Mouse (Mus musculus) B cell, adult 2 months (primary cell): Measurements from ENCODE around the gene Acod1.

Source experiments
- DNase-seq, 2 experiments: peaks; one replicate each; pipeline ENCODE4 v3.0.0; 2022

Gene Acod1

DNA sequence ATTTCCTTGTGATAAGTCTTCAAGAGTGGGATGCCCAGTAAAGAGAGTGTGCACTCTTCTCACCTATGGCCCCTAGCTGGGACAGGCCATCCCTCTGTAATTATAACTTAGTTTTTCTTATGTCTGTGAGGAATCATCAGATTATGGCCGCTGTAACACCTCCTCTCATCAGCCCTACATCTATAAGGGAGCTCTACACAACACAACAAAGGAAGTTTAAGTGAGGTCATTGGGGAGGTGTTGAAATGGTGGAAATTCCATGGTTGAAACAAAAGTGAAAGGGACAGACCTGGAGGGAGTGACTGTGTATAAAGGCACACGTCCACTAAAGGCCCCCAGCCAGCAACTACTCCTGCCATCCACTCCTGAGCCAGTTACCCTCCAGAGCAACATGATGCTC lies at the start of gene Acod1:
Acod1 (plus strand) TSS at position 301 of the 400 bp plus-strand sequence.
- no peak for DNase-seq

DNA sequence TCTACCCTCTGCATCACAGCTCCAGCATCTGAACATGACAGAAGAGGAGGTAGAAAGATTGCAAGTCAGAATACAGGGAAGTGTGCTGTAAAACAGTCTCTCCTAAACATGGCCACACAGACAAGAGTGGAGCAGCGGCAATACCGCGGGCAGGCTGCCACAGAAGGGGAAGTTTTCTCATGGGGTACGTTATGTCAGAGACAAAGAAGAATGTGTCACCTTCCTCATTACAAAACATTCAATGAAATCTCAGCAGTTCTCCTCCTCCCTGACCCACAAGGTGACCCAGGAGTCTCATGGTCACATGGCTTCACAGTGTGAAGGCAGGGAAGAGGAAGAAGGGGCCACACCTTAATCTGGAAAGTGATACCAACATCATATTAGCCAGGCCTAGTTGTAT lies 39.0 kb upstream of the Acod1 start:
- DNase-seq: no peak

DNA sequence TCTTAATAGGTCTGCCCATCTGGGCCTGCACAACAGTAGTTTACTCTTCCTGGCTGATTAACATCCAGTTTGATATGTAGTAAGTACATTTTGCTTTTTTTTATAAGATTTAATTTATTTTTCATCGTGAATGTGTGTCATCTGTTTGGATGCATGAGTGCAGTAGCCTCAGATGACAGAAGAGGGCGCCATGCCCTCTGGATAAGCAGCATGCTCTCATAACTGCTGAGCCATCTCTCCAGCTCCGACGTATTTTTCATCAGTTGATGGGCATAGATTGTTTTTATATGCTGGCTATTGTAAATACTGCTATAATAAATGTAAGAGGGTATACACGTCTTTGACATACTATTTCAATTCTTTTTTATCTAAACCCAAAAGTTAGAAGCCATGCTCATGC lies 35.0 kb upstream of the Acod1 start:
- DNase-seq: peak; percentile 68 to 70

DNA sequence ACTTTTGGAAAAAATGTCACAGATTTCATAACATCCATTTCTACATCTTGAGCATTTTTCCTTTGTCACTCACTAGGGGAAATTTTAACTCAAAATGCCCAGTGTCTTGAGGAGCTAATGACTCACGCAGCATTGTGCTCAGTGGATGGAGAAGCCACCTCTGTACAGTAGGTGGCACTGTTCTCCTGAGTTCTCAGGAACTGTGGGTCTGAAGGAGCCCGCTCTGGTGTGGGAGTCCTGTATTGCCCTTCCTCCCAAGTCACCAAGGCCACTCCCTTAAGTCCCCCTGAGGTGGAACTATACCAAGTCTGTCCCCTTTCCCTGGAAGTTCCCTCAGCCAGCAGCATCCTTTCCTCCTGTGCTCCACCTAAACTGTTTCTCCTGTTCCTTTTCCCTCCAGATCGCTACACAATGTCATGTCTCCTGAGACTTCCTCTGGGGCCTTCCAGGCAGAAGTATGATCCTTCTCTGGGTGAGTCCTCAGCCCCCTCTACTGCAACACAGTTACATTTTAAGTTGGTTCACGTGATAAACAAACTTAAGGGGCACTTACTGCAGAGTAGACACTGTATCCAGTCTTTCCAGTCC lies 34.1 kb upstream of the Acod1 start:
- peak; percentile 72 to 75 for DNase-seq

DNA sequence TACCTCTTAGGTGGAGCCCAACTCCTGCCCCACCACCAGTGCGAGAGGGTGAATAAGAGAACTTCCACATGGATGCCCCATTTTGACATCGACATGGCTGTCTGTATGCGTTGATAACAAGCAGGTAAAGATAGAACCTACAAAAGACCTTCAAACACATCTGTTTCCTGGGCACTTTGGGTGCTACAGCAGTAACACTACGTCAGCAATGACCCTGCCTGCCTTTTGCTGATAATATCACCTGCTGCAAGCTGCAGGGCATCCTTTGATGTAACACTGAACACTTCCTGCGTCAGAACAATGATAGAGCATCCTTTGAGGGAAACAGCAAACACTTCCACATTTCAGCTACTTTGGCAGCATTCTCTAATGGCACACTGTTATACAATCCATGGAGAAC lies 29.8 kb upstream of the Acod1 start:
- DNase-seq: no peak

DNA sequence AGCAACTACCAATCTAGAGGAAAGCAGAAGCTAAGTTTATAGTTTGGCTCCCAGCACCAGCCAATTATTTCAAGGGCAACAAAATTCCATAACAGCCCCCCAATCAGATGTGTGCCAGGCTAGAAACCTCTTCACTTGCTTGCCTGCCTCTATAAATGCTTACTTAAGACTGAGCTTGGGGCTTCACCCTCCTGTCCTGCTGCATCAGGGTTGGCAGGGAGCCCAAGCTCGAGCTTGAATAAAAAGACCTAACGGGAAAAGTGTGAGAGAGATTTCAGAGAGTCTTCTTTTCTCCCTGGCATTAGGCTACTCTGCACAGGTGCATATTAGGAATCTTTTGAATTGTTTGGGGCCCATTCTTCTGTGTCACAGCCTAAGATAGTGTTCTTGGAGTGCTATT lies 26.7 kb upstream of the Acod1 start:
- no peak for DNase-seq

DNA sequence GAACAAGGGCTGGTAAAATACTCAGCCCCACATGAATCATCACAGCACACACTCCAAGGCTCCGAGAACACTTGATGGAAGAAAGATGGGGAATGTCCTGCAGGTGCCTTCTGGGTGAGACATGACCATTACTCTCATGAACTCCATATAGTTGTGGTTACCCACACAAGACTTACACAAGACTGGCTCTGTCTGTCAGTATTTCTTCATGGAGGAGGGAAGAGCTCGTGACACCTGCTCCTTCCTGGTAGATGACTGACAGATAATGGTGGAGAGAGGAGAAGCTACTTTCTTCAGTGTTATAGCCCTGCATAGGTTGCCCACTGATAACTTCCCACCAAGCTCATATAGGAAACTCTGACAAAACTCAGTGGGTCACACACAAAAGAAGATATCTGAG lies 17.6 kb upstream of the Acod1 start:
- no peak for DNase-seq

DNA sequence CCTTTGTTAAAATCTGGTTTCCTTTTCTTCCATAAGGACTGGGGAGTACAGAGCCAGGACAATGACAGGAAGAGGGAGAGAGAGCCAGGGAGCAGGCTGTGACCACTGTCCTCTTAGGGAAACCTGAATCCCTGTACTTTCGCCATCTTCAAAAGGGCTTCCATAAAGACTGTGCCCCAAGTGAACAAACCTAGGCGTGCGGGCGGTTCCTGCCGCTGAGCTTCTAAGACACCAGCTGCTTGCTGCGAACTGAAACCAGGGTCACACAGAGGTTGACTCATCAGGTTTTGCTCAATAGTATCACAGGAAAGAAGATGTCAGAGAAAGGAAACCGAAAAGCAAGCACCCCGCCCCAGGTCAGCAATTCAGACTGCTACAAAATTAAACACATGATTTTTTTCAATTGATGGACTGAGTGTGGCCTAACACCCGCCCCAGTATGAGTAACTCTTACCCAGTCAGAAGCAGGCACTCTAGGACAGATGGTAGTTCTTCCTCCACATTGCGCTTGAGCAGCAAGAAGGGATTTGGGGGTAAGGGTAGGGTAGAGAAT lies 13.4 kb upstream of the Acod1 start:
- DNase-seq: peak; percentile 54 to 59

DNA sequence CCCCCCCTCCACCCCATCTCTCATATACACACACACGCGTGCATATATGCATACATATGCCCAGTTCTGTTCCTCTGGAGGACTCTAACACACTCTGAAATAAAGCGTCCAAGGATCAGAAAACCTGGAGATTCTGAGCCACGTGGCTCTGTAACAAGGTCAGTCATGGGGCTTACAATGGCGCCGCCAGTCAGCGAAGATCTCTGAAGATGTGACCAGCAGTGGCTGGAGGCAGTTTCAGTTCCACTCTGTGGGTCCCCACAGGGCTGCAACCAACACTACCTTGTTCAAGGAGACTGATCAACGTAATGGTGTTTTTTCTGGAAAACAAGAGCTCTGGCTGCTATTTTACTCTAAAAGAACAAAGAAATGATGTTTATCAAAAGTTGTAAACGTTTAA lies 12.7 kb upstream of the Acod1 start:
- peak; percentile 43 to 48 for DNase-seq

DNA sequence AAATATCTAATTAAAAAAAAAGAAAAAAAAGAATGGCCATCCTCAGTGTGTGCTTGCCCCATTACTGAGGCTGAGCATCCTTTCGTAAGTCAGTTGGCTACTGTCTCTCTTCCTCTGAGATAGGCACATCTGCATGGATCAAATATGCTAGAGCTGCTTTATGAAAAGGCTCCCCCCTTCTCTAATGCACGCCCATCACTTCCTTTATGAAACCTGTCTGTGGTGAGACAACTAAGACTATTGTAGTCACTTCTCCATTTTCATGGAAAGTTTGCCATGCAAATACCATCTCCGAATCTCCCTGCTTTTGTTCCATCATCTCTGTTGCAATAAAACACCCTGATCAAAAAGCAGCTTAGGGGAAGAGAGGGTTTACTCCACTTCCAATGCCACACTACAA lies 9.8 kb upstream of the Acod1 start:
- peak; percentile 64 to 73 for DNase-seq

DNA sequence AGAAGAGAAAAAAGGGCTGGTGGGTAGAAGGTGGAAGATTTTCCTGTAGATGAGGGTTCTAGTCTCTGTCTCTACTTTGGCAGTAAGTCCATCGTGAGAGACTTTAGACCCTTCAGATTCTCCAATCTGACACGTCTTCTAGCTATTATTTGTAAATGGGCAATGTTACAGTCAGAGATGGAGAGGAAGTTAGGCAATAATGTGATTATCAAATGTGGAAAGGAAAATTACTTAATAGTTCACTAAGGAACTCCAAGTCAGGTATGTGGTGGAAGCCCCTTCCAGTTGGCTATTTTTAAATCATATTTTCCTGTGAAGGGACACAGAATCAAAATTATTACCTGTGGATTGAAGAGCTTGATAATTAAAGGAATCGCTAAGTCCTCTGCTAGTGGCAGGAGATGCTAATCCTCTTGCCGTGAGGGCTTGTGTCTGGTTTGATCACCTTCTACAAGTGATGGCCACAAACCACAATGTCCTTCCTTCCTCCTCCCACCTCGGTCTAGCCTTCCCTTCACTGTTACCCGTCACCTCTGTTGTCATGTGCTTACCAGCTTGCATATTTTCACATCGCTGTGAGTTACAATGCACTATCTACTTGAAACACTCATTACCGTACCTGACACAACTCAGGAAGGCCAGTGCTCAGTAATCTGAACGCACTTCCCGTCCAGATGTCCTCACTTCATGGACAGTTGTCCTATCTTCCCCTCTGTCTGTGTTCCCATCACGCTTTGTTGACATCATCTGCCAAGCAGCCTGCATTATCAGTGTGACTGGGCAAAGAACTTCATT lies 1.7 kb downstream of the Acod1 start:
- DNase-seq: no peak

DNA sequence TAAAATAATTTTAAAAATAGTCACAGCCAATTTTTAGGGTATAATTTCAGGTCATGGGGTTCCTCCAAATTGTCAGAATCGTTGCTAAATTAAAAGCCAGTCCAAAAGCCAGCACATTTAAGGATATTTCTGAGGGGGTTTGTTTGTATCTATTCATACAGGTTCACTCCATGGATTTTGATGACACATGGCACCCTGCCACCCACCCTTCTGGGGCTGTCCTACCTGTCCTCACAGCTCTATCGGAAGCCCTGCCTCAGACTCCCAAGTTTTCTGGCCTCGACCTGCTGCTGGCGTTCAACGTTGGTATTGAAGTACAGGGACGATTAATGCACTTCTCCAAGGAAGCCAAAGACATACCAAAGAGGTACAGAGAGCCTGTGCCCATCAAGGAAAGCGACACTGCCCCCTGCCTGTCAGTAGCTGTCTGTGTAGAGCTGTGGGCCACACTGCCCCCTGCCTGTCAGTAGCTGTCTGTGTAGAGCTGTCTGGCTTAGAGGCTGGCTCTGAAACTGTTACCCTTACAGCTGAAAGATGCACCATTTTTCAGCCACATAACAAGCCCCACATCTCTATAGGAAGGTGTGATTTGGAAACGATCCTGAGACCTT lies 4.5 kb downstream of the Acod1 start:
- DNase-seq: peak; percentile 93 to 94

DNA sequence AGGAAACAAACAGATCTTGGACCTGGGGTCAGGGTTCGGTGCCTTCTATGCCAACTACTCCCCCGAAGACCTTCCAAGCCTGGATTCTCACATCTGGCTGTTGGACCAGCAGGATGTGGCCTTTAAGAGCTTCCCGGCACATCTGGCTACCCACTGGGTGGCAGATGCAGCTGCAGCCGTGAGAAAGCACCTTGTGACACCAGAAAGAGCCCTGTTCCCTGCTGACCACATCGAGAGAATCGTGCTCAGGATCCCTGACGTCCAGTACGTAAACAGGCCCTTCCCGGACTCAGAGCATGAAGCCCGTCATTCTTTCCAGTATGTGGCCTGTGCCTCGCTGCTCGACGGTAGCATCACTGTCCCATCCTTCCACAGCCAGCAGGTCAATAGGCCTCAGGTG lies 8.0 kb downstream of the Acod1 start:
- no peak for DNase-seq

DNA sequence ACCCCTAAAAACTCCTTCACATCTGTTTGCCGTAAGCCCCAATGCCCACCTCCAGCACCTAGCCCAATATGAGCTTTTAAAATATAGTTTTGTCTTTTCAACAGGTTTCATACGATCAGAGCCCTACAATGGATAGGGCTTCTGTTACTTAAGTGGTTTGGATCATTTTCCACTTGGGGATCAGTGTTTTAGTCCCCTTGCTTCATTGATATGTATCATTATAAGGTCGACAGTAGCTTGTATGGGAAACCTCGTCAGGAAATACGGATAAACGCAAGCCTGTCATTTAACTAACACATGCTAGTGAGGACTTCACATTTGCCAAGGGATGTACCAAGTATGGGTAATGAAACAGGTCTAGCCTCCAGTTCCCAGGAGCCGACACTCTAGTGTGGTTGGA lies 9.8 kb downstream of the Acod1 start:
- no peak for DNase-seq

DNA sequence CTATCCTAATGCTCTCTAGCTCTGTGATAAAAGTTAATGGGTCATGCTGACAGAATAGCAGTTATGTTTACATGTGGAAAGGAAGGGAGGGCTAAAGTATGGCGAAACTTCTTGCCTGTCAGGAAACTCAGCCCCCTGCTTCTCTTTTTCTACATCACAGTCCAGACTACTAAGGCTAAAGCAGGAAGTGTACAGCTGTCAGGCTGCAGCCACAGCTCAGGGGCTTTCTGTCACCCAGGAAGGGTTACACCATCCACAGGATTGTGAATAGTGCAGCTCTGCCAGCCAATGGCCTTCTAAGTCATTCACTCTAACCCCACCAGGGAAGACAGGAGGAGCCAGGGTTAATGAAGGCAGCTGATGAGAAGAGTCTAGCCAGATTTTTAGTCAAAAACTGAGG lies 12.2 kb downstream of the Acod1 start:
- DNase-seq: no peak

DNA sequence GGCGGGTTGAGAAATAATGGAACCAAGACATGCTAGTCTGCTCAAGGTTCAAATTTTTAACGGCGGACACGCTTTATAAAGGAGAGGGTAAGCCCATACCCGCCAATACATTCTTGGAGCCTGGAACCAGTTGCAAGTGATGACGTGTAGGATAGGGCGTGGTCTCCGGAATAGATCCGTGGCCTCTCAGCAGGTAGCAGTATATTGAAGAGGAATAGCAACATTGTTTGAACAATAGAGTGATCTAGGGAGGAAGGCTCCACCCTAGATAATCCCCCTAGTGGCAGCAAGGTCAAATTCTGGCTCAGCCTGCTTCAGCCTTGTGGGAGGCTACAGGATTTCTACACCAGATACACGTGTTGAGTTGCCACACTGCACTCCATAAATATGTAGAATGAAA lies 12.7 kb downstream of the Acod1 start:
- no peak for DNase-seq

DNA sequence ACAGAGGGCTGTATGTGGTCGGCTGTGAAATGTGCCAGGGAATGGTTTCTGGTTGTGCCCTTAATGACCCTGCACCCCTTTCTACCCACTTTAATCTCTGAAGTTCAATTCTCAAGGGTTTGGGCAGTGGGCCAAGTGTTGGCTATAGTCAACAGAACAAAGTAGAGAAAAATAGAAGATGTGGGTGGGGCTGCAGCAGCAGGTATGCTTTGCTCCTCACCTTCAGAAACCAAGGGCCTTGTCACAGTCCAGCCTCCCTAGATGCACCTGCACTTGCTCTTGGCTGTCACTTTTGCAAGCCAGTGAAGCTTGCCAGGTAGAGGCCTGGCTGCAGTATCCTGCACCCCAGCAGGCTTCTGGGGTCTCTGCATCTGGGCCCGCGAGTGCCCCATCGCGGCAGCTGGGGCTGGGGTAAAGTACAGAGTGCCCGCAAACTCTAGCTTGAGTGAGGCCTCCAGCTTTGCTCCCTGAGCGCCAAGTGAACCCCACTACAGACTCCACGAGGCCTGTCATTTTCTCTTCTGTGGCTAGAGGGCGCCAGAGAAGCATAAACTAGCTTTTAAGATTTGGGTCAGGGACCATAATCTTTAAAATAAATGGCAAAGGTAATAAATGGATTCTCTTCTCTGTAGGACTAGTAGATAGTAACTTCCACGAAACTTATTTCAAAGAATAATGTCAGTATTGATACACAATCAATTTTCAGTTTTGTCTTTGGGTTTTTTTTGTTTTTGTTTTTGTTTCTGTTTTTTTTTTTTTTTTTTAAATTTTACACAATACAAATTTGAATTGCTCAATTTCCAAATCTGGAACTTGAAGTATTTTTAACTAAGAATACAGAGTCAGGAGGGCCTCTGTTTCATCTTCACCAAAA lies 18.8 kb downstream of the Acod1 start:
- peak; percentile 84 to 87 for DNase-seq

DNA sequence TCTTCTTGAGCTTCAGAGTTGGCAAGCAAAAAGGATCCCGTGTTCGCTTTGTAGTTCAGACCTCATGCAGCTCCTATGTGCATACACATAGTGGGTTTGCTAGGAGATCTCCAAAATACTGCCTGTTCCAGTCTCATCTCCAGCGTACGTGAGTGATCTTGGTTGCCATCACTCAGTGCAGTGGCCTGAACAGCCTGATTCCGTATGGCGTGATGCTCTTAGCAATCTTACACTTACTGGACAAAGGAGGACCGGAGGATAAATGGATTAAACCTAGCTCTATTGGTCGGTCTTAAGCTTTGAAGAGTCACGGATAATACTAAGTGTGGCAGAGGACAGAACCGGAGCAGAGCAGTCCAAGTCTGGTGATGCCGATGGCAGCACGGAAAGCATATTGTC lies 22.7 kb downstream of the Acod1 start:
- peak in 1 of 2 experiments; percentile 24 for DNase-seq

DNA sequence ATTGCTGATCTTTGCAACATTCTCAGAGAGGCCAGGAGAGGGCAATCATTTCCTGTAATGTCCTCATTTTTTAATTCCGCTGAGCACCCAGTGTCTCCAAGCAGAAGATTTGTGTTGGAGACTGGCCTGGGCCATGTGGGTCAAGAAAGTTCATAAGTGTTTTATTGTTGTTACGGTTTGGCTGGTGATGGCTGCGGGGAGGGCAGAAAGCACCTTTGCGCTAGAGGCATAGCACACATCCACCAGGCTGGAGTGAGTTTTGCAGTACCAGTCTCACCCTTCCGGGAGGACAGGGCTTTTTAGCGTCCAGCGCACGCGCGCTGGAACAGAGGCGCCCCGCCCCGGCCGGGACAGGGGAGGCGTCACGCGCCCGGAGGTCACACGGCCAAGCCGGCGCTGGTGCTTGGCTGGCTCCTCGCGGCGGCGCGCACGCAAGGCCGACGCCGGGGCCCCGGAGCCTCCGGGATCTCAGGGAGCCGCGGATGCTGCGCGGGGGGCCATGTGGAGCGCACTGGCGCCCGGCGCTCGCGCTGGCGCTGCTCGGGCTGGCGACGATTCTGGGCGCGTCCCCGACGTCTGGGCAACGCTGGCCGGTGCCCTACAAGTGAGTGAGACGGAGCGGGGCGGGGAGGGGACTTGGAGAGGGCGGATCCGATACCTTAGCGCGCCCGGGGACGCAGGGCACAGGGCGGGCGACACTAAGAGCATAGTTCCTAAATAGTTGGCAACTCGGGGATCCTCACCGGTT lies 23.3 kb downstream of the Acod1 start, which contains the start of gene Cln5:
Cln5 (plus strand) TSS at position 353 of the 748 bp plus-strand sequence.
- DNase-seq: peak; percentile 95 to 96

DNA sequence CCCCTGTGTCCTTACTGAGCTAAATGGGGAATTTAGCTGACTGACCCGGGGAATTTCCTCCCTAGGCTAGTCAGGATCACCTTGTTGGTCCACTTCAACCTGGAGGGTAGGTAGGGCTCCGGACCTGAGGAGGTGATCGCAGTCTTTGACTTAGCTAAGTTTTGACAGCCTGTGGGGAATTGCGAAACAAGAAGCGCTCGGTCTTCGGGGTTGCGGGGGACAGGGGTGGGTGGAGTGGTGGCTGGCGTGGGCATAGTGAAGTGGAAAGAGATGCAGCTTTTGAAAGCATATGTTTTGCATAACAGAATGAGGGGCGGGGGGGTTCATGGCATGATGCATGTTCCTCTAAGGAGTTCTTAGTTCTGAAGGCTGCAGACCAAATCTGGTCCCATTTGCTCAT lies 24.0 kb downstream of the Acod1 start:
- DNase-seq: peak; percentile 63 to 69

DNA sequence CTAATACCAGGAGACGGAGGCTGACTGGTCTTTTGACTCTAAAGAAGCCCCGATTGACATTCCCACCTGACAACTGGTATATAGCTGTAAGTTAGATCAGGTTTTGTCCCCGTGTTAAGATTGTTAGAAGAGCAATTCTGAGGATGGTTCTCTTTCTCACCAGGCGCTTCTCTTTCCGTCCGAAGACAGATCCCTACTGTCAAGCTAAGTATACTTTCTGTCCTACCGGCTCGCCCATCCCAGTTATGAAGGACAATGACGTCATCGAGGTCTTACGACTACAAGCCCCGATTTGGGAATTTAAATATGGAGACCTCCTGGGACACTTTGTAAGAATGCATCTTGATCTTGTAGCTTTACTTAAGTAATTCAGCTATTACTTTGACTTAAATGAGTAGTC lies 24.7 kb downstream of the Acod1 start:
- DNase-seq: no peak

DNA sequence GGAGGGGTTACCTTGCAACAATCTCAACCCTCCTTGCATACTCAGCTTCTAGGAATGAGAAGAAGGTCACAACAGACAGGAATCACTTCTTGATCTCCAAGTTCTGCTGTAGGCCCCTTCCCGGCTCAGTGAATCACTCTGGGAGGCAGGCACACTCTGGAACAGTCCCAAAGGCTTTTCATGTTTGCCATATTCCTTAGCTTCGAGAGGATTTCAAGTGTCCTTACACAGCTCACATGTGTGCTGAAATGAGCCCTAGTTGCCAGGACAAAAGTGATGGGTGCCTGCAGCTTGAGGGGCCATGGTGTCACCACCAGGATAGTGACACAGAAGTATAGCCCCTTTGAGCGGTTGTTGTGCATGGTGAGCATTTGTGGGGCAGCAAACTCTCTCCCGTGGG lies 26.0 kb downstream of the Acod1 start:
- DNase-seq: no peak
